ENCODE assay signal across 36 mouse cellular contexts in the genomic region with DNA sequence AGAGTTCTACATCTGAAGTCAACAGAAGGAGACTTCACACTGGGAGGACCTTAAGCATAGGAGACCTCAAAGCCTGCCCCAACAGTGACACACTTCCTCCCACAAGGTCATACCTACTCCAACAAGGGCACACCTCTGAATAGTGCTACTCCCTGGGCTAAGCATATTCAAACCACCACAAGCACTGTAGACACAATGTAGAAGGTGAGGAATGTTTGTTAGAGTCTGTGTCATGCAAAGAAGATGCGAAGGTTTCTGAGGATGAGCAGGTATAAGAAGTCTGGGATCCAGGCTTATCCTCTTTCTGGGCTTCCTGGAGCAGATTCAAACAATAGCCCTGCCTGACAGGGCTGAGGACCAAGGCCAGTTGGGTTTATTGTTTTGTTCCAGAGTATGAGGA. TPM values are rescaled to one million over a fixed set of nuclear protein-coding genes. Genes with fewer than 3 reads are reported as not detected.
"Had no signal": no experiment of that assay in that cellular context is flagged by ENCODE, and none has a peak within 500 bp of the region (broad histone marks: within the 10 kb centered on the region; RNA-seq: fewer than 3 reads in every experiment).

No protein-coding gene starts in this region.

- DNase-seq: left cerebral cortex, postnatal 4 days; liver; liver, embryonic 13.5 days; liver, postnatal 0 days; lung, adult 18-20 months; lung, adult 2 months; lung, embryonic 14.5 days; lung, postnatal 10 days; lung, postnatal 14 days; lung, postnatal 36 days; lung, postnatal 4 days; midbrain, embryonic 14.5 days had no signal

- H3K27me3 ChIP-seq: limb, embryonic 13.5 days; limb, embryonic 15.5 days; liver, embryonic 12.5 days; liver, embryonic 13.5 days; liver, embryonic 15.5 days; lung, embryonic 15.5 days; megakaryocyte, embryonic 14.5 days; midbrain, embryonic 12.5 days; midbrain, embryonic 13.5 days; midbrain, embryonic 15.5 days; neural tube, embryonic 12.5 days had no signal

- H3K4me1 ChIP-seq: limb, embryonic 10.5 days; limb, embryonic 12.5 days; limb, embryonic 13.5 days; limb, embryonic 15.5 days; liver, embryonic 12.5 days; liver, embryonic 13.5 days; liver, embryonic 15.5 days; lung, embryonic 15.5 days; megakaryocyte, embryonic 14.5 days; midbrain, embryonic 12.5 days; midbrain, embryonic 15.5 days; neural tube, embryonic 12.5 days had no signal

- H3K27ac ChIP-seq: limb, embryonic 10.5 days; limb, embryonic 12.5 days; limb, embryonic 13.5 days; limb, embryonic 15.5 days; liver, embryonic 12.5 days; liver, embryonic 13.5 days; liver, embryonic 14.5 days; liver, embryonic 15.5 days; lung, embryonic 15.5 days; macrophage; midbrain, embryonic 10.5 days; midbrain, embryonic 12.5 days; midbrain, embryonic 13.5 days; midbrain, embryonic 15.5 days; neural tube, embryonic 12.5 days had no signal

- H3K4me3 ChIP-seq: limb, embryonic 10.5 days; limb, embryonic 12.5 days; limb, embryonic 13.5 days; limb, embryonic 15.5 days; liver, embryonic 12.5 days; liver, embryonic 13.5 days; liver, embryonic 15.5 days; lung, embryonic 15.5 days; megakaryocyte, embryonic 14.5 days; midbrain, embryonic 10.5 days; midbrain, embryonic 12.5 days; midbrain, embryonic 13.5 days; midbrain, embryonic 15.5 days; myocyte; neural tube, embryonic 12.5 days had no signal

- H3K36me3 ChIP-seq: limb, embryonic 10.5 days; limb, embryonic 12.5 days; limb, embryonic 13.5 days; limb, embryonic 15.5 days; liver, embryonic 12.5 days; liver, embryonic 13.5 days; liver, embryonic 15.5 days; lung, embryonic 15.5 days; midbrain, embryonic 10.5 days; midbrain, embryonic 12.5 days; midbrain, embryonic 13.5 days; midbrain, embryonic 15.5 days; neural tube, embryonic 12.5 days had no signal

- H3K9me3 ChIP-seq: limb, embryonic 10.5 days; limb, embryonic 12.5 days; limb, embryonic 13.5 days; limb, embryonic 15.5 days; liver, embryonic 12.5 days; liver, embryonic 13.5 days; liver, embryonic 15.5 days; lung, embryonic 15.5 days; midbrain, embryonic 10.5 days; midbrain, embryonic 12.5 days; midbrain, embryonic 13.5 days; midbrain, embryonic 15.5 days; neural tube, embryonic 12.5 days had no signal

RNA-seq across cellular contexts. Expression of a gene that starts 47.2 kb away (rescaled TPM):
- total RNA-seq: left cerebral cortex, postnatal 25 days; left cerebral cortex, postnatal 36 days; liver, adult 2 months; megakaryocyte progenitor cell, adult 5-6 weeks; megakaryocyte, adult 5-6 weeks; megakaryocyte-erythroid progenitor cell, adult 5-6 weeks; monocyte, adult 5-6 weeks had no signal
- polyA plus RNA-seq: liver, adult 2 months; liver, embryonic 12.5 days; liver, embryonic 15.5 days; liver, embryonic 16.5 days; liver, postnatal 0 days; macrophage had no signal
